Mouse (Mus musculus) left cerebral cortex, adult 2 months (tissue): ENCODE data around the gene Tm9sf3. TPM values are rescaled to one million over a fixed set of nuclear protein-coding genes. Genes with fewer than 3 reads are reported as not detected.

Experiments used
- DNase-seq, 2 experiments: peaks; one replicate each; pipeline ENCODE4 v3.0.0; 2021 to 2022; ENCODE audit warnings: low spot score in 2 of 2, mixed read lengths in 1 of 2; ENCODE audit errors: extremely low spot score in 1 of 2
- H3K27ac ChIP-seq: fragments of 200-600 bp; 2 replicates; pipeline ENCODE4 v1.8.1; 2022
- H3K4me3 ChIP-seq: fragments of 200-600 bp; 2 replicates; pipeline ENCODE4 v1.8.1; 2022
- CTCF ChIP-seq: fragments of 200-600 bp; IDR thresholded peaks from 2 replicates; pipeline ENCODE4 v1.8.1; 2022; ENCODE audit warnings: antibody characterized with exemption, mild to moderate bottlenecking, moderate library complexity
- intact Hi-C: fragments of 180-260 bp; cut with DNase I; formaldehyde crosslinking; loops from one replicate; pipeline ENCODE4 v1.15.1; 2025
- total RNA-seq, 2 experiments: library from RNA; stranded (reverse); gene quantifications; 2 replicates each; pipeline ENCODE4 v1.2.3; 2021

The Tm9sf3 gene
- total RNA-seq, 2 experiments from 2014 or later = 130 to 135 TPM

DNA sequence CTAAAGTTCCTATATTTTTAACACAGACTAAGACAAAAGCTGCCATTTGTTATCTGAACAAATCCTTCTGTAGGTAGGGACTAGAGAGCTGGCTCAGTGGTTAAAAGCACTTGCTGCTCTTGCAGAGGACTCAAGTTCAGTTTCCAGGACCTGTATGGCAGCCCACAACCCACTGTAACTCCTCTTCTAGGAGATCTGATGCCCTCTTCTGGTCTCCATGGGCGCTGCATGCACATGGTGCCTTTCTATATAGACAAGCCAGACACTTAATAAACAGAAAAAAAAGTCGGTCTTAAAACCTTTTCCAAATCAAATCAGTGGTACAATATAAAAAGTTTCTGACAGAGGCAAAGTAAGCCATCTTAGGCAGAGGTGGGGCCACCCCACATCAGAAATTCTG is 5.1 kb downstream of the Tm9sf3 start:
- H3K27ac ChIP-seq = no peak overlapping the region
- no peak for DNase-seq
- intact Hi-C loops = no loop called here
- H3K4me3 ChIP-seq = no peak overlapping the region
- TF ChIP-seq CTCF = peak; percentile 56

DNA sequence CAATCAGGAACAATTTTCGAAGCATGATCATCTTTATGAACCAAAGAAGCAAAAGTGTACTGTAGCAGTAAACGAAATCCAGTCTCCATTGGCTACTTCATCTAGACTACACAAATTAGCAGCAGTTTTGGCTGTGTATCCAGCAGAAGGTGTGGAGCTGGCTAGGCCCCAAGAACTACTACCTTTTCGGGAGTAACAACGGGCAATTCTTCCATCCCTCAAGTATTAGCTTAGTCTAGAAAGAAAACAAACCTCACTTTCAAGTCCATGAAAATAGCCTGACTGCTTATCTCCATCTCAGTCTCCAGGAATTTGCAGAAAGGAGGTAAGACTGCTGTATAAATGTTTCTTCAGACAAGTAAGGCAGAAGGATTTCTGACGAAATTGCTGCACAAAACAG is 9.2 kb downstream of the Tm9sf3 start:
- intact Hi-C loops = no loop called here

DNA sequence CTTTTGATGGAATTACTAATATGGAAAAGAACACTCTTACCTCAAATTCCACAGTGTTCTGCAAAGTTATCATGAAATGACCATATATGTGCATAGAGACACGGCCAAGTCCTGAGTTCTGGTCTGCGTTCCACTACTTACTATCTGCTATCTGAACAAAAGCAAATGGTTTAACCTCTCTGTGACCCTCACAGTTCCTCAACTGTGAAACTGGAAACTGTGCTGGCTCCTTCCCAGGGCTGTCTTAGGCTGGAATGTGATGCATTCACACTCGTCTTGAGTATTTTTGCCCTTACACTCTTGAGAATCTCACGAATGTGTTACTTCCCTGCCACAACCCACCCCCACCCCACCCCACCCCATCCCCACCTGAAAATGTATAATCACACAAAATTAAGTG is 14.8 kb downstream of the Tm9sf3 start:
- no peak for TF ChIP-seq CTCF
- Histone ChIP-seq H3K4me3 (no peak overlapping the region), H3K27ac (no peak overlapping the region)
- DNase-seq = no peak
- intact Hi-C loops = no loop called here

More for the DNA sequence above, 9.2 kb downstream of the Tm9sf3 start:
- TF ChIP-seq CTCF = no peak
- DNase-seq = no peak
- Histone ChIP-seq H3K27ac (no peak overlapping the region), H3K4me3 (no peak overlapping the region)

DNA sequence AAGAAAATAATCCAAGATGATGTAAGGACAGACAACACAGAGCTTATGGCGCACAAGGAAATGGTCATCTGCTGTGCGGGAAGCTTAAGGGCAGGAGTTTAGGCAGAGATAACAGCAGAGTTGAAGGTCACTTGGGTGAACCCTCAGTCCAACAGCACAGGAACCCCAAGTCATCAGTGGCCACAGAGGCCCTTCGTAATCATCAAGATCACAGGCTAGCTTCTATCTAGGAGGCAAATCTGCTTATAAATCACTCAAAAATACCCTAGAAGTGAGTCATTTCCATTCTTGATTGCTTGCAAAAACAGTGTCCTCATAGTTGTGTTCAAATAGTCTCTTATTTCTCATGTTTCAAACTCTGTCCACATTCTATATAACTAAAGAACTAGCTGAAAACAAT is 15.5 kb downstream of the Tm9sf3 start:
- TF ChIP-seq CTCF = no peak
- intact Hi-C loops = no loop called here
- DNase-seq = no peak
- Histone ChIP-seq H3K27ac (no peak overlapping the region), H3K4me3 (no peak overlapping the region)

DNA sequence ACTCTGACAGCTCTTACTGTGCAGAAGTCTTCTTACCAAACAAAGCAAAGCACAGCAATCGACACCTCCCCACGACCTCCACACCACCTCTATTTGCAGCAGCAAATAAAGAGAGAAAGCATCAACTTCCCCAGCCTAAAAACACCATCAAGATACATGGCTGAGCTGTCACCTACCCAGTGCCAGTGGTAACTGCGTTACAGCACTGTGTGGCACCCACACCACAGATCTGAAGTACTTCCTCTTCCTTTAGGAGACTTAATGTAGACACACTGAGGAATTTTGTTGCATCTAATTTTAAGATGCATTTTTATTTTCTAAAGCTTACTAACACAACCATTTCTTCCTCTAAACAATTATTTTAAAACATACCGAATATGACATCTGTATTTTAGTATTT is 17.5 kb downstream of the Tm9sf3 start:
- no peak for DNase-seq
- Histone ChIP-seq H3K4me3 (no peak overlapping the region), H3K27ac (no peak overlapping the region)
- no peak for TF ChIP-seq CTCF
- intact Hi-C loops = no loop called here

DNA sequence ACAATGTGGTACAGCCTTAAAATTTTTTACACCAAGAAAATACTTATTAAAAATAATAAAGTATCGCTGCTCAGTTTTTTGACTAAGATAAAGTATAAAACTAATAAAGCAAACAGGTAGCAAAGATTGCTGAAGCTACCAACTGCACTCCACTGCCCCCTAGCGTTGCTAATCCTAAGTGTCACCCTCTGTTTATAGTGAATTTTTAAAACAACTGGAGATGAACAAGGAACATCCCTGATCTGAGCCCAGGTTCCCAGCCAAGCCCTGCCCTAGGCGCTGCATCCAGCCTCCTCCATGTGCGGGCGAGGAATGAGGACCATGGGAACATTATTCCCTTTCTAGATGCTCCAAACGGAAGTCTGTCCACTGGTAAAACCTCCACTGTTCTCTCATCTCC is 19.2 kb downstream of the Tm9sf3 start:
- peak; percentile 84 for TF ChIP-seq CTCF
- peak in 1 of 2 experiments; percentile 22 for DNase-seq
- Histone ChIP-seq H3K4me3 (no peak overlapping the region), H3K27ac (no peak overlapping the region)
- intact Hi-C loops = loop anchor here (5.0 kb wide), 1 partner anchor 157 kb away; no protein-coding TSS in a partner anchor

DNA sequence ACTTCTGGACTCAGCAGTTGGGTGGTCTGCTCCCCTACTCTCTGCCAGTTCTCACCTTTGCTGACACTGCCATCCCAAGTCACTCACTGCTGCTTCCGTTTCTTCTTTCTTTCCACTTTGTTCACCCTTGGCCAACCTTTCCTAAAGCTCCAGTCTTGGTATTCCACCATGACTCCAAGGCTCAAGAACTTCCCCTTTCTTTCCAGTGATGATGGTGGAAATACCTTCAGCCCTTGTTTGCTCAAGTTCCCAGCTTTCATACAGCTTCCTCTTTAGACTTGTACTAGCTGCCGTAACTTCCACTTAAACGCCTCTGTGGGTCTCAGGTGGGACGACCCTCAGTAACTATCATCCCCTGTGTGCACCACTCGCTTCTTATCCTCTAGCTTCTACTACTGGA is 21.8 kb downstream of the Tm9sf3 start:
- intact Hi-C loops = loop anchor here (5.0 kb wide), 1 partner anchor 155 kb away; no protein-coding TSS in a partner anchor
- TF ChIP-seq CTCF = no peak
- no peak overlapping the region for H3K4me3 ChIP-seq
- H3K27ac ChIP-seq = no peak overlapping the region
- DNase-seq = no peak

DNA sequence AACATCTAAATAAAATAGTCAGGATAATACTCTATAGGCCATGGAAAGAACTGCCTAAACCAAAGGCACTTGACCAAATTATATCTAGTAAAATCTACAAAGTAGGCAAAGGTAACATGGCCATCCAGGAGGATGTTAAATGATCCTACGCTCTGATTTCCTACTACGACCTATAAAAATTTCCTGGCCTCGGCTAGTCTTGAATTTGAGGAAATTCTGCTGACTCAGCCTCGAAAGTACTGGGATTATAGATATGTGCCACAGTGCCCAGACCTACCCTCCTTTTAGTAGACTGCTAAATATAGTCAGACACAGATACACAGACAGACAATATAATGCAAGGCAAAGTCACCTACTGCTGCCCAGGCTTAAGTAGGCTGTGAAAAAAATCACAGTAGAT is 30.1 kb downstream of the Tm9sf3 start:
- no peak for DNase-seq
- Histone ChIP-seq H3K4me3 (no peak overlapping the region), H3K27ac (no peak overlapping the region)
- TF ChIP-seq CTCF = no peak
- intact Hi-C loops = no loop called here

DNA sequence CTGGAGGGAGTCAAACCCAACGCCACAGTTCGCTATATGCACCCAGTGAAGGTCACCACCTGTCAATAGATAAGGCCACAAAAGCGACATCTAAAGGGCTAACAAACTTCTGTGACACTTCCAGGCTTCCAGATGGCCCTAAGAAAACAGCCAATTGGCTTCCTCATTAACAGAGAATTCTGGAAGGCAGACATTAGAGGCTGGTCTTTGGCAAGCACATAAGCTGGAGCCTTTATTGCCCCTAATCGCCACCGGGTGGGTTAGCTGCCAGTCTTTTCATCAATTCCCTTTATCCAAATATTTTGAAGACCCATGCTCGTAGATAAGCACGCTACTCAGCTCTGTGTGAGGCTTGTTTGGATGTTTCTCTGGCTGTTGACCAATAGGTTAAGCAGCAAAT is 55.5 kb downstream of the Tm9sf3 start:
- intact Hi-C loops = loop anchor here (5.0 kb wide), 1 partner anchor 121 kb away; no protein-coding TSS in a partner anchor
- TF ChIP-seq CTCF = no peak

DNA sequence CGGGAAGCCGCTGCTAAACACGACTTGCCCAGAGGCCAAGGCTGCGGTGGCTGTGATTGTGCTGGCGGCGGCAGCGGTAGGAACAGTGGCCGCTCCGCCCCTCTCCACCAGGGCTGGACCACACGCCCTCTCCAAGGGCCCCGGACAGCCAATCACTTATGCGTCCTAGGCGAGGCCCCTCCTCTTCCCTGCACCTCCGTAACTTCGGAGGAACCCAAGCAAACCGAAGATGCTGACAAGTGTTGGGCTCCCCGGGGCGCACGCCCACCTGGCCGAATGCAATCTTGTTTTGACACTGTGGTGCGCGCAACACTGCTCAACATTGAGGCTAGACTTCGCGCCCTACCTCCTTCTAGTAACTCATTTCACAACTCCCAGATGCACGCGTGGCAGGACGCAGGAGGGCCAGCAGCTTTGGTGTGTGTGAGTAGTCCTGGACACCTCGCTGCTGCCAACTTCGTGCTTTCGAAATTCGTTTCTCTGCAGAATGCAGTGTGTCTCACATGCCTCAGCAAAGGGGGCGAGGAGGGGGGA is 56.9 kb downstream of the Tm9sf3 start, which contains the start of gene Tll2:
Gene Tll2 (minus strand): TSS at position 25 of the 534 bp plus-strand sequence.
- TF ChIP-seq CTCF = no peak; the same call in 1 of the 2 replicates
- intact Hi-C loops = loop anchor here (5.0 kb wide), 1 partner anchor 120 kb away; no protein-coding TSS in a partner anchor
- Histone ChIP-seq H3K4me3 (peak within 1 kb of the TSS; percentile 32), H3K27ac (no peak within 1 kb of the TSS)
- DNase-seq = peak; percentile 21 to 32

More for the DNA sequence above, 55.5 kb downstream of the Tm9sf3 start:
- no peak for DNase-seq
- Histone ChIP-seq H3K4me3 (no peak overlapping the region), H3K27ac (no peak overlapping the region)

DNA sequence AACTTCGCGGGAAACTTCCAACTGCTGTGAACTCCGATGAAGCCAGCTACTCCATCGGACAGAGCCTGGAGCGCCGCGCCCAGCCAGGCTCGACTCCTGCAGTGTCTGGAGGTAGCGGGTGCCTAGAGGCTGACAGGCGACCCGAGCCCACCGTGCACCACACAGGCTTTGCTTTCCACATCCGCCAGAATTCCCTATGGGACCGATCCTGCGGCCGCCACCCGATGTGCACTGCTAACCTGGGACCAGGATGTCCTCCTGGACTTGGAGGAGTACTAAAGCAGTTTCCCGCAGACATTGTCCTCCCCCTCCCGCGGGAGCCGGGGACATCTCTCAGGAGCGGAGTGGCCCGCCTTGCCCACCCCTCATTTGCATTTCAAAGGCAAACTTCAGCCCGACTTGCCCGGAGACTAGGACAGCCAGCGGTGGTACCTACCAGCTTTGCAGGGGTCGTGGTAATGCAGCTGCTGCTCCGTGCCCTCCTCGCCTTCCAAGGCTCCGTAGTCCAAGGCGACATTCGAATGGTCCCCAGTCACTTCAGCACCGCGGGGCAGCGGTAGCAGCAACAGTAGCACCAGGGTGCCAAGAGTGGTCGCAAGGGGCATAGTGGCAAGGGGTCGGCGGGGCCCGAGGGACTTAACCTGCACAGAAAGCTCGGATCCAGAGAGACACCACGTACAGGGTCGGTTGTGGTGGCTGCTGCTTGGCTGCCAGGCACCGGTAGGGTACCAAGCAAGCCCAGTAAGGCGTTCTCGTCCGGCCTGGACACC is 57.6 kb downstream of the Tm9sf3 start:
- TF ChIP-seq CTCF = no peak
- Histone ChIP-seq H3K4me3 (peak overlapping the region; percentile 32), H3K27ac (no peak overlapping the region)
- peak in 1 of 2 experiments; percentile 9 for DNase-seq
- intact Hi-C loops = loop anchor here (5.0 kb wide), 1 partner anchor 119 kb away; no protein-coding TSS in a partner anchor
